Mouse (Mus musculus) inflammation-experienced regulatory T-cells, adult 6 months (primary cell): ENCODE data around the gene Art5. TPM values are rescaled to one million over a fixed set of nuclear protein-coding genes. Genes with fewer than 3 reads are reported as not detected.
"Not testable (repeated sequence)": the region's sequence is repeated elsewhere in the genome, so short reads cannot be mapped to it uniquely, and the experiment has no call there.

ENCODE experiments used
- ATAC-seq: one replicate; pipeline ENCODE4 v1.8.0; 2017
- polyA plus RNA-seq, 3 experiments: library from polyadenylated mRNA; unstranded; fragments of 100-300 nt; shearing (Covaris generic); gene quantifications; one replicate each; pipeline ENCODE4 v1.2.1; 2017

Gene Art5
- polyA plus RNA-seq, 3 experiments from 2014 or later: 0.51 TPM; not detected in 2

DNA sequence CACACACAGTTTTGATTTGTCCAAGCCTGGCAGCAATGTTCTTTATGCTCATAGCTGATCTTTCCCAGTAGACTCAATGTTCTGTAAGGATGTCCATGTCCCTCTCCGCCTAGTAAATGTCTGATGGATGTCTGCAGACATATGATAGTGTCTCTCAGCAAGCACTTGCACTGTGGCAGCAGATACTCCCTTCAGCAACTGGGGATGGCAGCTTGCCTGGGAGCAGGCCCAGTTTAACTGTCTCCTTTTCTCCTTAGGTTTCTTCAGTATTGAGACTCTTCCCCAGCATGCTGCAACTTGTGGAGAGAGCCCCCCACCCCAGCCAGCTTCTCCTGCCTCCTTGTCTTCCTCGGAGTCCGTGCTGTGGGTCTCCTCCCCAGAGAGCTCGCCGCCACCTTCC is 27.5 kb downstream of the Art5 start:
- ATAC-seq: no peak

GRCm38 (mm10) chr7:102080311-102080710 is 29.0 kb downstream of the Art5 start:
- no peak for ATAC-seq

DNA sequence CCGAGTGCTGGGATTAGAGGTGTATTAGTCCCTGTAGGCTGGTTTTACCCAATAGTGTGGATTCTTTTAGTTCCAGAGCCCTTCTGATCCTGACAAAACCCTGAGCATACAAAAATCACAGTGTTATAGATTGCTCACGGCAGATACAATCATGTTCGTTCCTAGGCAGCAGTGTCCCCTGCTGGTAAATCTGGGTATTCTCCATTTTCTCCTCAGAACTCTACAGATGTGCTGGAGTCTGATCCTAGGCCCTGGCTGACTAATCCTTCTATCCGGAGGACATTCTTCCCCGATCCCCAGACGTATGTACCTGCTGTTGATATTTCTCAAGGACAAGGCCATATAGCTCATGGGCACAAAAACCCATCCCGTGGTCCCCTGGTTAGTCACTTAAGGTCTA is 30.8 kb downstream of the Art5 start:
- ATAC-seq: no peak

DNA sequence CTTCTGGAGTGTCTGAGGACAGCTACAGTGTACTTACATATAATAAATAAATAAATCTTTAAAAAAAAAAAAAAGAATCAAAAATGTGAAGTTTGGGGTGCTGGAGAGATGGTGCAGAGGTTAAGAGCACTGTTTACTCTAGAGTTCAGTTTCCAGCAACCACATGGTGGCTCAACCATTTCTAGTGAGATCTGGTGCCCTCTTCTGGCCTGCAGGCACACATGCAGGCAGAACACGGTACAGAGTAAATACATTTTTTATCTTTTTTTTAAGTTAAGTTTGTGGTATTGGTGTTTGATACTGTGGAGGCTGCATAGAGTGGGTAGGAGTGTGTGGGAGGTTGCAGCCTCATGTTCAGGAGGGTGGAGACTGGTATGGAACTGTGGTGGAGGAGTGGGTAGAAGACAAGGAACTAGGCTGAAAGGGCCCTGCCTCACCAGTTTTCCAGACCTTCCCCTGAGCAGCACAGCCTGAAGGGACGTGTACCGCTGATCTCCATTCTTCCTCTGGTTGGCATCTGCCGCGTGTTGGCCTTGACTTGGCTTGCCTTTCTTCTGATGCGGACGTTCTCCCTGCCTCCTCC is 32.5 kb downstream of the Art5 start:
- ATAC-seq: no peak

- ATAC-seq: no peak
Observed at GRCm38 (mm10) chr7:102066363-102066762, 42.9 kb downstream of the Art5 start.

- peak; percentile 97 for ATAC-seq
Observed at GRCm38 (mm10) chr7:102065046-102065891, 44.0 kb downstream of the Art5 start, which contains the start of the genes Rnf121, Xndc1 and Xntrpc. TSS of gene Rnf121 (minus strand) at chr7:102065469. TSS of gene Xndc1 (plus strand) at chr7:102065511. TSS of gene Xntrpc (plus strand) at chr7:102065713.

DNA sequence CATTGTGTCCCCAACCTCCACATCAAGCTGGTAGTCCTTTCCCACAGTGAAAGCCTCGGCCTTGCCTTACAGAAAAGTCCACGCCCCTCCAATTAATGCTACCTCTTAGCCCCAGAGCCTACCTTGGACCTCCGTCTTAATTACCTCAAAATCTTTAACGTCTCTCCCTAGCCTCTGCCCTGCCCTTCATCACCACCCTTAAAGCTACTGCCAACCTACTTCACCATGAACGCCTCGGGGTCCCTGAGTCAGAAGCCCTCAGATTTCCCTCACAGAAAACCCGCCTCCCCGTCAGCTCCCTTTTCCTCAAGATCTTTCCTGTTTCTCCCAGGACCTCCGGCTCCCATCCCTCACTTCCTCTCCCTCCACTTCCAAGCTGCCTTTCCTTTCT is 44.6 kb downstream of the Art5 start:
- no peak for ATAC-seq

DNA sequence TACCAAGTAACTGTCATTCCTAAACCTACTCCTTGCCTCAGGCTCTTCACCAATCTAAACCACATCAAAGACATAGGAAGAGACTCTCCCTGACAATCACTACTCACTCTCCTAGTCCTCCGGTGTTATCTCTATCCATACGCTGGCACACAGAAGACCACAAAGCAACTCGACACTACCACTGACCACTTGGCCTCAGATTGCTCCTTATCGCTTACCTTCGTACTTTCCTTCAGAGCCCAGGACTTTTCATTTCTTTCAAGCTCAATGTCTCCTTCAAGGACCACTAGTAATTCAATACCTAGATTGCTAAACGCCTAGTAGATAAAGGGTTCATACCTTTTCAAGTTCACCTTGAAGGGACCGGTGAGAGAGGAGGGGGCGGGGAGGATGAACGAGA is 45.4 kb downstream of the Art5 start:
- ATAC-seq: no peak

DNA sequence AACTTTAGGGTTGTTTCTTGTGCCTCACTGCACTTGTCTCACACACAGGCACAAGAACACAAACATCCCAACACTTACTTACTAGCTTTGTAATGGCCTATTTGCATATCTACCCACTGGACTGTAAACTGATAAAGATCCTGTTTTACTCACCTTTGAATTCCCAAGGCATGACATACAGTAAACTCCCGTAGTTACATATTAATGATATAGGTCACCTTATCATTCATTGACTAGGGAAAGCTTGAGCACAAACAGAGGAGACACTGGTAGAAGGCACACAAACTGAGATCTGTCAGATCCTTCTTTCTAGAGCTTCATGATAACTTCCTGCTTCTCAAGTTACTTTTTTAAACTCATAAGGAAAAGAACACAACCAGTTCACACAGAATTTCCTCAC is 47.1 kb downstream of the Art5 start:
- no peak for ATAC-seq

GRCm38 (mm10) chr7:102061353-102061752 is 47.9 kb downstream of the Art5 start:
- ATAC-seq: no peak

- not testable (repeated sequence) for ATAC-seq
Observed at GRCm38 (mm10) chr7:102048524-102048923, 60.8 kb downstream of the Art5 start.

Other genes starting within 250 kb of the Art5 start
- 10 to 100 TPM; 43.6 to 59.7 (median 52.5) TPM for gene Anapc15, start 245.8 kb downstream of the Art5 start, polyA plus RNA-seq
- gene Folr1, start 238.7 kb downstream of the Art5 start, polyA plus RNA-seq: not detected
- gene Lamtor1, start 203.6 kb downstream of the Art5 start, polyA plus RNA-seq: 100 to 1,000 TPM in 2 of 3 experiments, 10 to 100 TPM in 1; 96.6 to 125 (median 118) TPM
- under 1 TPM in 2 of 3 experiments, not detected in 1; 0.26 to 0.83 TPM for gene Tomt, start 203.1 kb downstream of the Art5 start, polyA plus RNA-seq
- 1 to 10 TPM; 1.4 to 6.2 (median 4.0) TPM for gene Lrrc51, start 175.6 kb downstream of the Art5 start, polyA plus RNA-seq
- 10 to 100 TPM; 66.2 to 75.4 (median 71.3) TPM for gene Numa1, start 175.4 kb downstream of the Art5 start, polyA plus RNA-seq
- gene Il18bp, start 90.8 kb downstream of the Art5 start, polyA plus RNA-seq: 1 to 10 TPM; 5.8 to 7.4 (median 5.9) TPM
- 10 to 100 TPM; 23.2 to 32.3 (median 28.7) TPM for gene Rnf121, start 44.0 kb downstream of the Art5 start, polyA plus RNA-seq
- 10 to 100 TPM; 17.6 to 31.1 (median 20.3) TPM for gene Xndc1, start 44.0 kb downstream of the Art5 start, polyA plus RNA-seq
- under 1 TPM; 0.24 to 0.93 (median 0.51) TPM for gene Xntrpc, start 43.8 kb downstream of the Art5 start, polyA plus RNA-seq
- gene Trpc2, start 26.4 kb downstream of the Art5 start, polyA plus RNA-seq: under 1 TPM in 1 of 3 experiments, not detected in 2; 0.15 TPM
- not detected for gene Art1, start 7.7 kb downstream of the Art5 start, polyA plus RNA-seq
- gene Chrna10, start 7.3 kb upstream of the Art5 start, polyA plus RNA-seq: not detected
- gene Nup98, start 100.7 kb upstream of the Art5 start, polyA plus RNA-seq: 10 to 100 TPM; 34.1 to 42.1 (median 39.1) TPM
- 10 to 100 TPM; 46.4 to 51.1 (median 47.1) TPM for gene Pgap2, start 100.7 kb upstream of the Art5 start, polyA plus RNA-seq
- gene Rhog, start 146.6 kb upstream of the Art5 start, polyA plus RNA-seq: 100 to 1,000 TPM; 135 to 199 (median 174) TPM
- gene Stim1, start 158.3 kb upstream of the Art5 start, polyA plus RNA-seq: 10 to 100 TPM; 46.3 to 50.9 (median 48.2) TPM